Mouse (Mus musculus): ENCODE measurements around the gene Tgfb1i1.

Tgfb1i1 gene

GRCm38 (mm10) chr7:128240131-128240784 lies 6.4 kb upstream of the Tgfb1i1 start:
- in situ Hi-C loops (cut with MboI; ENCODE audit: low pct_unique_long_range_greater_than_20kb in 1 of 2, low sequenced_read_pairs in 2 of 2, unreplicated experiment in 1 of 2), result loop anchor here (5.0 to 10.0 kb wide), 2 partner anchors 55 to 107 kb away; partner anchors contain the start of gene BC017158 (in 1 of the 2)

- in situ Hi-C loops (cut with MboI; ENCODE audit: low pct_unique_long_range_greater_than_20kb in 1 of 2, low sequenced_read_pairs in 2 of 2, unreplicated experiment in 1 of 2), result loop anchor here (5.0 to 10.0 kb wide), 2 partner anchors 52 to 105 kb away; partner anchors contain the start of gene BC017158 (in 1 of the 2)
Observed at GRCm38 (mm10) chr7:128242331-128242730, 4.3 kb upstream of the Tgfb1i1 start.

GRCm38 (mm10) chr7:128243921-128244320 lies 2.7 kb upstream of the Tgfb1i1 start:
- in situ Hi-C loops (cut with MboI; ENCODE audit: low pct_unique_long_range_greater_than_20kb in 1 of 2, low sequenced_read_pairs in 2 of 2, unreplicated experiment in 1 of 2), result loop anchor here (5.0 to 10.0 kb wide), 2 partner anchors 51 to 103 kb away; partner anchors contain the start of gene BC017158 (in 1 of the 2)

- in situ Hi-C loops (cut with MboI; ENCODE audit: low pct_unique_long_range_greater_than_20kb in 1 of 2, low sequenced_read_pairs in 2 of 2, unreplicated experiment in 1 of 2), result loop anchor here (5.0 to 10.0 kb wide), 2 partner anchors 50 to 103 kb away; partner anchors contain the start of gene BC017158 (in 1 of the 2)
Observed at GRCm38 (mm10) chr7:128244410-128245025, 2.1 kb upstream of the Tgfb1i1 start.

- in situ Hi-C loops (cut with MboI; ENCODE audit: low pct_unique_long_range_greater_than_20kb in 1 of 2, low sequenced_read_pairs in 2 of 2, unreplicated experiment in 1 of 2), result loop anchor here in 1 of 2 experiments (10.0 kb wide), 1 partner anchor 49 kb away; the partner anchor contains the start of gene BC017158
Observed at GRCm38 (mm10) chr7:128245547-128245946, 1.1 kb upstream of the Tgfb1i1 start.

GRCm38 (mm10) chr7:128247443-128247842 lies 831 bp downstream of the Tgfb1i1 start:
- in situ Hi-C loops (cut with MboI; ENCODE audit: low pct_unique_long_range_greater_than_20kb in 1 of 2, low sequenced_read_pairs in 2 of 2, unreplicated experiment in 1 of 2), result loop anchor here in 1 of 2 experiments (10.0 kb wide), 1 partner anchor 47 kb away; the partner anchor contains the start of gene BC017158

GRCm38 (mm10) chr7:128248081-128249042 lies 1.8 kb downstream of the Tgfb1i1 start:
- in situ Hi-C loops (cut with MboI; ENCODE audit: low pct_unique_long_range_greater_than_20kb in 1 of 2, low sequenced_read_pairs in 2 of 2, unreplicated experiment in 1 of 2), result loop anchor here in 1 of 2 experiments (10.0 kb wide), 1 partner anchor 46 kb away; the partner anchor contains the start of gene BC017158

- in situ Hi-C loops (cut with MboI; ENCODE audit: low pct_unique_long_range_greater_than_20kb in 1 of 2, low sequenced_read_pairs in 2 of 2, unreplicated experiment in 1 of 2), result loop anchor here in 1 of 2 experiments (10.0 kb wide), 1 partner anchor 45 kb away; the partner anchor contains the start of gene BC017158
Observed at GRCm38 (mm10) chr7:128249998-128250397, 3.4 kb downstream of the Tgfb1i1 start.

GRCm38 (mm10) chr7:128251946-128252345 lies 5.3 kb downstream of the Tgfb1i1 start:
- in situ Hi-C loops (cut with MboI; ENCODE audit: low pct_unique_long_range_greater_than_20kb in 1 of 2, low sequenced_read_pairs in 2 of 2, unreplicated experiment in 1 of 2), result no loop called here

GRCm38 (mm10) chr7:128252609-128253008 lies 6.0 kb downstream of the Tgfb1i1 start:
- in situ Hi-C loops (cut with MboI; ENCODE audit: low pct_unique_long_range_greater_than_20kb in 1 of 2, low sequenced_read_pairs in 2 of 2, unreplicated experiment in 1 of 2), result no loop called here

GRCm38 (mm10) chr7:128254978-128255377 lies 8.4 kb downstream of the Tgfb1i1 start:
- in situ Hi-C loops (cut with MboI; ENCODE audit: low pct_unique_long_range_greater_than_20kb in 1 of 2, low sequenced_read_pairs in 2 of 2, unreplicated experiment in 1 of 2), result no loop called here

- in situ Hi-C loops (cut with MboI; ENCODE audit: low pct_unique_long_range_greater_than_20kb in 1 of 2, low sequenced_read_pairs in 2 of 2, unreplicated experiment in 1 of 2), result no loop called here
Observed at GRCm38 (mm10) chr7:128255757-128256156, 9.1 kb downstream of the Tgfb1i1 start.

GRCm38 (mm10) chr7:128256783-128257334 lies 10.2 kb downstream of the Tgfb1i1 start:
- in situ Hi-C loops (cut with MboI; ENCODE audit: low pct_unique_long_range_greater_than_20kb in 1 of 2, low sequenced_read_pairs in 2 of 2, unreplicated experiment in 1 of 2), result no loop called here

- in situ Hi-C loops (cut with MboI; ENCODE audit: low pct_unique_long_range_greater_than_20kb in 1 of 2, low sequenced_read_pairs in 2 of 2, unreplicated experiment in 1 of 2), result no loop called here
Observed at GRCm38 (mm10) chr7:128265411-128265810, 18.8 kb downstream of the Tgfb1i1 start, which contains the start of gene Slc5a2. Gene Slc5a2, plus strand, starts transcription at chr7:128265657.

GRCm38 (mm10) chr7:128266056-128266455 lies 19.4 kb downstream of the Tgfb1i1 start:
- in situ Hi-C loops (cut with MboI; ENCODE audit: low pct_unique_long_range_greater_than_20kb in 1 of 2, low sequenced_read_pairs in 2 of 2, unreplicated experiment in 1 of 2), result no loop called here

- in situ Hi-C loops (cut with MboI; ENCODE audit: low pct_unique_long_range_greater_than_20kb in 1 of 2, low sequenced_read_pairs in 2 of 2, unreplicated experiment in 1 of 2), result no loop called here
Observed at GRCm38 (mm10) chr7:128267391-128267790, 20.8 kb downstream of the Tgfb1i1 start.

- in situ Hi-C loops (cut with MboI; ENCODE audit: low pct_unique_long_range_greater_than_20kb in 1 of 2, low sequenced_read_pairs in 2 of 2, unreplicated experiment in 1 of 2), result no loop called here
Observed at GRCm38 (mm10) chr7:128267813-128268212, 21.2 kb downstream of the Tgfb1i1 start.

GRCm38 (mm10) chr7:128270431-128270850 lies 23.8 kb downstream of the Tgfb1i1 start:
- in situ Hi-C loops (cut with MboI; ENCODE audit: low pct_unique_long_range_greater_than_20kb in 1 of 2, low sequenced_read_pairs in 2 of 2, unreplicated experiment in 1 of 2), result no loop called here
